Mouse (Mus musculus): ENCODE data around the gene Sco2.

GRCm38 (mm10) chr15:89379429-89379828 is 5.8 kb upstream of the Sco2 start:
- TF ChIP-seq CTCF (IDR thresholded peaks at IDR 0.05; ENCODE audit: extremely low read depth, insufficient read depth, insufficient read length, insufficient replicate concordance) = no peak
- no peak for TF ChIP-seq POLR2A (IDR thresholded peaks at IDR 0.05; ENCODE audit: low read depth, low read length)
